Mouse (Mus musculus) thymus, adult 2 months (tissue): ENCODE data around the gene Glod4. TPM values are rescaled to one million over a fixed set of nuclear protein-coding genes. Genes with fewer than 3 reads are reported as not detected.
"Not testable (repeated sequence)": the region's sequence is repeated elsewhere in the genome, so short reads cannot be mapped to it uniquely, and the experiment has no call there.

Experiments
- DNase-seq: peaks from one replicate; pipeline ENCODE4 v3.0.0; 2021
- H3K27ac ChIP-seq: fragments of 200-500 bp; 2 replicates; pipeline ENCODE4 v1.5.1; 2012; ENCODE audit warnings: low read length, control low read depth; ENCODE audit not compliant: control insufficient read depth, insufficient read depth
- H3K27me3 ChIP-seq: fragments of 200-500 bp; 2 replicates; pipeline ENCODE4 v1.6.1; 2012; ENCODE audit warnings: mild to moderate bottlenecking, low read length, moderate library complexity, mixed read lengths; ENCODE audit not compliant: control insufficient read depth, insufficient read depth
- H3K36me3 ChIP-seq: fragments of 200-500 bp; 2 replicates; pipeline ENCODE4 v1.6.1; 2012; ENCODE audit warnings: mild to moderate bottlenecking, low read length, moderate library complexity; ENCODE audit not compliant: control insufficient read depth, insufficient read depth
- H3K4me1 ChIP-seq: fragments of 200-500 bp; replicated peaks from 2 replicates; pipeline ENCODE4 v1.6.1; 2012; ENCODE audit warnings: low read length; ENCODE audit not compliant: control insufficient read depth, insufficient read depth
- H3K4me3 ChIP-seq: fragments of 200-500 bp; 2 replicates; pipeline ENCODE4 v1.5.1; 2012; ENCODE audit warnings: mild to moderate bottlenecking, low read length, control low read depth, moderate library complexity; ENCODE audit not compliant: control insufficient read depth, insufficient read depth
- CTCF ChIP-seq: fragments of 200-500 bp; IDR thresholded peaks from 2 replicates; pipeline ENCODE4 v1.5.1; 2012; ENCODE audit warnings: mild to moderate bottlenecking, control low read depth, low read length, moderate library complexity, borderline replicate concordance; ENCODE audit not compliant: control insufficient read depth, poor library complexity, insufficient read depth; ENCODE audit errors: extremely low read depth
- POLR2A ChIP-seq: fragments of 200-500 bp; IDR thresholded peaks from 2 replicates; pipeline ENCODE4 v1.6.1; 2012; ENCODE audit warnings: mild to moderate bottlenecking, low read length, control low read depth, moderate library complexity; ENCODE audit not compliant: control insufficient read depth, poor library complexity, insufficient read depth; ENCODE audit errors: extremely low read depth
- WGBS: fragments of 180-500 bp; shearing (Covaris S2); methylation state at CpG from one replicate; pipeline ENCODE4 v1.1.7; 2018; 5-methylcytosine and 5-hydroxymethylcytosine counted together
- polyA plus RNA-seq: library from polyadenylated mRNA; depleted of rRNA; stranded (reverse); fragments of >200 nt; gene quantifications from 2 replicates; pipeline ENCODE4 v1.2.3, GENCODE M21; 2012

Glod4 gene
- polyA plus RNA-seq, 1 experiment: 6.6 TPM

DNA sequence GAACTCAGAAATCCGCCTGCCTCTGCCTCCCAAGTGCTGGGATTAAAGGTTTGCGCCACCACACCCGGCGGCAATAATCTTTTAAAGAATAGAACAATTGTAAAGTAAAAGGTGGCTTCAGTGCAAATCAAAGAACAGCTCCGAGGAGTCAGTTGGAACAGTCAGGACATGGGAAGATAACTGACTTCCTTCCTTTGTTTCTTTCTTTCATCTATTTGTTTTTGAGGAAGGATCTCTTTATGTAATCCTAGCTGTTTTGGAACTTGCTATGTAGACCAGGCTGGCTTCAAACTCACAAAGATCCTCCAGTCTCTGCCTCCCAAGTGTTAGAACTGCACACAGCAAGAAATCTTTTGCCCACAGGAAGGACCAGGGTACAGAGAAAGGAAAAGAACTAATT, 18.9 kb downstream of the Glod4 start:
- no peak overlapping the region for H3K4me3 ChIP-seq
- no peak overlapping the region for H3K27ac ChIP-seq
- H3K36me3 ChIP-seq: no peaks in the 10 kb centered on the region

GRCm38 (mm10) chr11:76217390-76217800, 26.1 kb downstream of the Glod4 start, which contains the start of the genes Dbil5 and Gemin4:
Dbil5 (plus strand) TSS chr11:76217608.
Gemin4 (minus strand) TSS chr11:76217664.
- H3K4me1 ChIP-seq: peaks cover 7% of the 10 kb centered on the region
- TF ChIP-seq CTCF (peak; percentile 97), POLR2A (peak; percentile 84)
- WGBS: 0% methylated on average over 35 of the region's 35 CpGs
- H3K36me3 ChIP-seq: peaks cover 8% of the 10 kb centered on the region
- H3K4me3 ChIP-seq: peak within 1 kb of the TSS; percentile 93
- no peaks in the 10 kb centered on the region for H3K27me3 ChIP-seq
- DNase-seq: peak; percentile 97
- H3K27ac ChIP-seq: peak within 1 kb of the TSS; percentile 3; the same call in 1 of the 2 replicates

More for the DNA sequence above, 18.9 kb downstream of the Glod4 start:
- Histone ChIP-seq H3K4me1 (no peaks in the 10 kb centered on the region), H3K27me3 (no peaks in the 10 kb centered on the region)
- TF ChIP-seq CTCF (no peak), POLR2A (no peak)
- DNase-seq: no peak
- 96% methylated on average over 5 of the region's 5 CpGs for WGBS

DNA sequence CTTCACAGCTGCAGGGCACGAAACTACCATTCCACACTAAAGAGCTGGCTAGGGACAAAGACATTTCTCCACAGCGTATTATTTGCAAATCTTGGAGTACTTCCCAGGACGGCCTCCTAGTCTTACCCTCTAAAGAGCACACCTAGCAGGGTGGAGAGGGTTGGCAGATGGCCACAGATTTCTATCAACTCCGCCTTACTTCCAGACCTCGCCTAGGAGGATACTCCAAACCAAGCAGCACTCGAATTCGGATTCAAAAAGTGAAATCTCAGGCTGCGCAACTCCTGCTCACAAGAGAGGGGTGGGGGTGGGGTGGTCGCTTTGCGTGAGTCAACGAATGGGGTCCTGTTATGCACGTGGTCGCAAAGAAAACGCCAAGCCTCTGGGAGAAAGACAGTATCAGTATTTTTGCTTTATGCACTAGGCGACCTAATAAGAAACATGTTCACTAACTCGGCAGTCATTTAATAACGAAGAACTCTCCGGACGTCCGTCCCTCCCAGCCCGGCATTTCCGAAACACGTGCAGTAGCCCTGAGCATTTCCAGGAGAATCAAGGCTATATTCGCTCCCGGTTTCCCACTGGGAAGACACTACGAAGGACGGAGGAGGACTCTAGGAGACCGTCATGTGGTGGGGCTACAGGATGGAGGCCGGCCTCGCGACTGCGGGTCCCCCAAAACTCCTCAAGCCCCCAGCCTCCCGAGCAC, 26.7 kb downstream of the Glod4 start:
- WGBS: 2% methylated on average over 33 of the region's 33 CpGs

GRCm38 (mm10) chr11:76216049-76216540, 27.4 kb downstream of the Glod4 start:
- TF ChIP-seq POLR2A (no peak), CTCF (no peak)
- no peaks in the 10 kb centered on the region for H3K27me3 ChIP-seq
- DNase-seq: no peak
- peaks cover 14% of the 10 kb centered on the region for H3K36me3 ChIP-seq
- 92% methylated on average over 5 of the region's 5 CpGs for WGBS
- H3K4me1 ChIP-seq: peaks cover 7% of the 10 kb centered on the region
- no peak overlapping the region for H3K4me3 ChIP-seq
- H3K27ac ChIP-seq: no peak overlapping the region

More for the DNA sequence above, 26.7 kb downstream of the Glod4 start:
- TF ChIP-seq POLR2A: no peak
- TF ChIP-seq CTCF: no peak
- peaks cover 14% of the 10 kb centered on the region for H3K36me3 ChIP-seq
- DNase-seq: peak; percentile 4
- peaks cover 7% of the 10 kb centered on the region for H3K4me1 ChIP-seq
- H3K27ac ChIP-seq: peak overlapping the region; percentile 3; the same call in 1 of the 2 replicates
- no peaks in the 10 kb centered on the region for H3K27me3 ChIP-seq
- H3K4me3 ChIP-seq: peak overlapping the region; percentile 93

GRCm38 (mm10) chr11:76215011-76215410, 28.5 kb downstream of the Glod4 start:
- Histone ChIP-seq H3K27me3 (no peaks in the 10 kb centered on the region), H3K4me3 (no peak overlapping the region), H3K4me1 (peaks cover 7% of the 10 kb centered on the region), H3K27ac (no peak overlapping the region), H3K36me3 (peaks cover 14% of the 10 kb centered on the region)
- DNase-seq: peak; percentile 8
- TF ChIP-seq POLR2A (no peak), CTCF (no peak)
- 66% methylated on average over 2 of the region's 2 CpGs for WGBS

- H3K4me3 ChIP-seq: no peak overlapping the region
- 94% methylated on average over 5 of the region's 5 CpGs for WGBS
- no peak for DNase-seq
- H3K27me3 ChIP-seq: no peaks in the 10 kb centered on the region
- H3K36me3 ChIP-seq: peaks cover 14% of the 10 kb centered on the region
- H3K27ac ChIP-seq: no peak overlapping the region
- H3K4me1 ChIP-seq: peaks cover 7% of the 10 kb centered on the region
- TF ChIP-seq CTCF: no peak
- no peak for TF ChIP-seq POLR2A
Measured at GRCm38 (mm10) chr11:76213841-76214240, 29.7 kb downstream of the Glod4 start.

DNA sequence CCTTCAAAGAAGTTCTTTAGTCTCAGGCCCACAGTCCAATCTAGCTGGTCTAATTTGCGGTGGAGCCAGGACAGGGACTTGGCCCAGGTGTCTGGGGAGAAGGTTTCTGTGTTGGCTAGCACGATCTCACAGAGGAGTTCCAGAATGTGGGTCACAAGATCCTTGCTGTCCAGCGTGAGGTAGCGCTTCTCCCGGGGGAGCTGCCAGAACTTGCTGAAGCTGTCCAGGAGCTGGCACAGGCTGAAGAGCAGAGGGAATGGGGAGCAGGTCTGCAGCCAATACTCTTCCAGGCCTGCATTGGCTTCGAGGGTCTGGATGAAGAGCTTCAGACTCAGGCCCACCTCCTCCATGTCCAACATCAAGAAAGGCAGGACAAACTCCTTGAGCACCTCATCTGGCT, 31.9 kb downstream of the Glod4 start:
- not testable (repeated sequence) for H3K4me1 ChIP-seq, H3K4me3 ChIP-seq, H3K27ac ChIP-seq, H3K27me3 ChIP-seq, DNase-seq
- 91% methylated on average over 6 of the region's 6 CpGs for WGBS
- H3K36me3 ChIP-seq: peaks cover 14% of the 10 kb centered on the region
